Mouse (Mus musculus): ENCODE measurements at regions not wholly inside any gene's neighbourhood (a gene's known extent, or its start where the extent isn't known, plus 50 kb on each side); places are given as distances from the start of the nearest gene placed in this dataset.
A peak's percentile ranks its signal among the peaks of the same experiment; 100 is the strongest.

DNA sequence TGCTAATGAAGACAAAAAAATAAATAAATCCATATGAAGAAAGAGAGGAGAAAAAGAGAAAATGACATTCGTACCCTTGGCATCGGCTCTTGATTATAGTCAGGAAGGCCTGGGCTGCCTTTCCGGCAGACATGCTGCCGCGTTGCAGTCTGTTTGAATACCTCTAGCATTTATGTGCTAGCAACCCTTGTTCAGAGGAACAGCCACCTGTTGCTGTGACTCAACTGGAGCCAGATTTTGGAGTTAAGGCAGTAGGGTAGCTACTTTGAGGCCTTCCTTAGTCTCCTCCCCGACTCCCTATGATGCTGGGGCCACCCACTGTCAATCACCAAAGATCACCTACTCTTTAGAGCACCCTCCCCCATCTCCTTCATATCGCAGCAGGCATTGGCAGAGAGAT, 148.5 kb upstream of the Cops8 start:
- DNase-seq (ENCODE audit: inconsistent ontology term): no peak

DNA sequence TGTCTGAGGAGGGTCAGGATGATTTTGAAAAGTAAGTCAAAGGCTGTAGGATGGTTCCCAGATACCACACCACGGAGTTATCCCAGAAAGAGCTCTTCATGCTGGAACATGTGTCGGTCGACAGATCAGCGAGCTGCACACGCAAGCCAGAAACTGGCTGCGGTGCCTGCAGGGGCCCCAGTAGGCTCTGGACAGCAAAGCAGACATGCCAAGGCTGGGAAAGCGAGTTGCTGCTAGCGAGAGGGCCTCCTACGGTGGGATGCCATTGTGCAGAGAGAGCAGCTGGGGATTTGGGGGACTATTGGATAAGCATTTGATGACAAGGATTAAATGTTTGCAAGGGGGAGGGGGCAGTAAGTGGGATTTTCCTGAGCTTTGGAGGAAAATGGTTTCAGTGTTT, 145.4 kb upstream of the Cops8 start:
- no peak for DNase-seq (ENCODE audit: inconsistent ontology term)

DNA sequence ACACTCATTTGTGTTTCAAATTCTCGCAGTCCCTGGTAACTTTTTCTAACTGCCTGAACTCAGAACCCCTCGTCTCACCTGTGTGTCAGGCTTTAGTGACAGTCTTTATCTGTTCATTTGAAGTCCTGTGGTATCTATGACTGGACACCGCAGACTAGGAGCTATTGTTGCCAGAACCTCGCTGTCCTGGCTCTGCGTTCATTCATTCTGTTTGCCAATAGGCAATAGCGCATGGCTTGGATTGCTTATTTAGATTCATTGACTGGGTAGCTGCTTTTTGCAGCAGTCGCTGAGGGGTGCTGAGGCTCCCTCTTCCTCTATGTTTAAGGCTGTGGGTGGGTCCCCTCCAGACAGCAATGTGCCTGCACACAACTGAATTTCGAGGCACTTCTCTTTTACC, 144.6 kb upstream of the Cops8 start:
- DNase-seq (ENCODE audit: inconsistent ontology term): no peak

DNA sequence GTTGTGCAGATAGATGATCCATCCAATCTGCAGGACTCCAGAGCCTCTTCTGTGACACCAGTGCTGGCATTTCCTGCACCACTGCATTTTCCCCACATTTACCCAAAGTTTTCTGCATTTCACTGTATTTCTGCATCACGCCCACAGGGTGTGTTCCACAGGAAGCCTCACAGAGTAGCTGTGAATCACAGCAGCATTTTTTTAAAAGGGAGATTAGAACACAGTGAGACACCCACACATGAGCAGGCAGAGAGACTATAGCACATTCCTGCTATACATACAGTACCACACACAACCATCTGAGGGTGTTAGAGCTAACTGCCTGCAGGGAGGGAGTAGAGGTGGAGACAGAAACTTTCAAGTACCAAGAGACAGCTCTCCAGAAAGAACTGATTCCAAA, 141.1 kb upstream of the Cops8 start:
- no peak for DNase-seq (ENCODE audit: inconsistent ontology term)

DNA sequence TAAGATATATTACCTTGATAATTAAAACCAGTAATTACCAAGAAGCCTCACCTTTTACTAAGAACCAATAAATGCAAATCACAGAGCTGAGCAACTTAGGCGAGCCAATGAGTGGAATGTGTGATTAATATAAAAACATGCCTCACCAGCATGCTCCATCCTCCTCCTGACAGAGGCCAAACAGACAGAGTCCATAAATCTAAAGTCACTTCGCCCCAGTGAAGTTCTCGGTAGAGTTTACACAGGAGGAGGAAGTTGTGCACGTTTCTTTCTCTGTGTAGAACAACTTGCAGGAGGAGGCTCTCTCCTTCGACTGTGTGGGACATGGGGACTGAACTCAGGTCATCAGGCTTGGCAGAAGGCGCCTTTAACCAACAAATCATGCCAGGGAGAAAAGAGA, 139.5 kb upstream of the Cops8 start:
- no peak for DNase-seq (ENCODE audit: inconsistent ontology term)

DNA sequence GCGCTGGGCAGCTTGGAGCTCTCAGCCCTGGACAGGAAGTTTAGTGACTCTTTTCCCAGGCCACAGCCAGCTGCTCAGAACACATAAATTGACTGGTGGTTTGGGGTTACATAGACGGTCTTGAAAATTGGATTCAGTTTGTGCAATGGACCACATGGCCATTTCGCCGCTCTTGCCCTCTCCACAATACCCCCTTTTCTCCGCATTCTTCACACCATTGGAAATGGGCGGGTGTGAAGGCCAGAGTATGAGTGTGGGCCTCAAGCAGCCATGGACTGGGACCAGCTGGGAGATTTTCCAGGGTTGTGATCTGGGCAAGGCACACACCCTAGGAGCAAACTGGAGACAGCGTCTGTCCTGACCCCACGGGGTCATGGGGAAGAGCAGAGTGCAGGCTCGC, 135.1 kb upstream of the Cops8 start:
- DNase-seq (ENCODE audit: inconsistent ontology term): peak; percentile 88

DNA sequence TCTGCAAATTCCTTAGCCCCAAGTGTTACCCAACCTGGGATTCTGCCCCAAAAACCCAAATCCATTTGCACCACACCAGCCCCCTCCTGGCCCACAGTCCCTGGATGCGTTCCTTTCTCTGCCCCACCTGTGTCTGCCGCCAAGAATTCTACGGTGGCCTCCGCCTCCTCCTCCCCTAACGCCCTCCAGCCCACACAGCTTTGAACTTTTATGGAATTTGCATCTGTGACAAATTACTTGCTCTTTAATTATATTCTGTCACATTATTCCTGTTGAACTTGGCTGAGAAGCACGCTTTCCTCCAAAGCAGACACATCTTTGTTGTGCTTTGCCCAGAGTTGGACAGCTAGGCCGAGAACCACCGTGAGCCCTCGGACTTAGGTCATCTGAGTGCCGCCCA, 131.8 kb upstream of the Cops8 start:
- peak; percentile 70 for DNase-seq (ENCODE audit: inconsistent ontology term)

DNA sequence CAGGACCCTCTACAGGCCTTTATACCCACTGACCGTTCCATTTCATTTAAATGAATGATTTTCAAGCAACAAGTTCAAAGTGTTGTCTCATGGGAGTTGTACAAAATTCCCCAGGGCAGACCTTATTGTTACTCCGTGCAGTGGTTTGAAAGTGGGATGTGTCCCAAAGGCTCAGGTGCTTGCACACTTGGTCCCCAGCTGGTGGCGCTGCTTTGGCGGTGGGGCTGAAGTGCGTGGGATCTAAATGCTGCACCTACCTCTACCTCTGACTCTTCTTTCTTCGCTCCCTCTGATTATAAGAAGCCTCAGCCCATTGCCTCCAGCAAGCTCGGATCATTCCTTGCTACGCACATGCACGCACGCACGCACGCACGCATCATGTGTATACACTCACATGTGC, 131.0 kb upstream of the Cops8 start:
- DNase-seq (ENCODE audit: inconsistent ontology term): no peak

DNA sequence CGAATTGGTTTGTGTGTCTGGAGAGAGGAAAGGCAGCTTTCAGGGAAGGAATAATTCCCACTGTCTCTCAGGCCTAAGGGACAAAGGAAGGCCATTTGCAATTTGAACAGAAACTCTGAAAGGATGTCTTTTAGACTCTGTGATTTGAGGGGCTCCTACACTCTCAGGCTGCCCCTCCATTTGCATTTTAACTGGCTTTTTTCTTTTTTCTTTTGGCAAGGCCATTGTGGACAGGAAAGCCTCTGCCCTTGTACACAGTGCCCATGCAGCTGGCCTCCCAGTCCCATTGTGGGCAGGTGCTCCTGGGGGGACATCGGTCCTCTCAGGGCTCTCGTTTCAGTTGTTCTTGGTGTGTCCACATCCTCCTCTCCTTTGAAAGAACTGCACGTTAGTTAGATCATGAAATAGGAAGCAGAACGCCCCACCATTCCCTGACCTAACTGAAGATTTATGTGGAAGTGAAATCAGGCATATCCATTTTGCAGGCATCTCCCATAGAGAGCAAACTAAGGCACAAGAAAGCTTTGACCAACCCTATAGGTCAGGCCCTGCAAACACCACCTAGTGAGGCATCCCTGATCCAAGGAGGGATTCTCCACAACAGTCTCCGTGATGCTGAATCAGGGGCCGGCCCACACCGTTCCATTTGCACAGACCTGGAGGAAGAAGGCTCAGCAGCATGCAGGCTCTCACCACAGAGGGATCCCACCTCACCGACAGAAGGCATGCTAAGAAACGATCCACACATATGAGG, 127.5 kb upstream of the Cops8 start:
- no peak for DNase-seq (ENCODE audit: inconsistent ontology term)

DNA sequence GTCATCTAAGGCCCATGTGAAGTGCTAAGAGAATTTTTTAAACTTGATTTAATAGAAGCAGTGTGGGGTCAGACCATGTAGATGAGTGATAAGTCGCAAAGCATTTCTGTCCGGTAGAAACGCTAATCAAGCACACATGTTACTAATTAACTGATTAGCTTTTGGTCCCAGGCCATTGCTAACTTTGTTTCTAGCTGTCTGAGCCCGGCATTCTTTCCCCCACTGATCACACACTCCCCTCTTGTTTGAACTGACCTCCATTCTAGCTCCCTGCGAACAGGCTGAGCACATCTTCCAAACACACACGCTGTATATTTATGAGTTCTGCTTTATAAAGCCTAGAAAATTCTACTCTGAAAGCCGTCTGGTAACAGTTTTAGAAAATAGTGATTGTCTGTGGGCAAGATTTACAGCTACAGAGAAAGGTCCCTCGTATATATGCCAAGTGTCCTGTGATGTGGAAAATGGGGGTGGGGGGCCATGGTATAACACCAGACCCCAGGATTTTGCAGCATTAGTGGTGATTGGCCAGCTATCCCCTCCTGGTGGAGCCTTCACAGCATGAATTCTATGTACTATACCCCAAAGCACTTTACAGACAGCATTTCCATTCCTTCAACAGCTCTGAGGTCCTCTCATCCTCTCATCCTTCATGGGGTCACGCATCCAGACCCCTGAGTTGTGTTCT, 126.1 kb upstream of the Cops8 start:
- peak; percentile 76 for DNase-seq (ENCODE audit: inconsistent ontology term)

DNA sequence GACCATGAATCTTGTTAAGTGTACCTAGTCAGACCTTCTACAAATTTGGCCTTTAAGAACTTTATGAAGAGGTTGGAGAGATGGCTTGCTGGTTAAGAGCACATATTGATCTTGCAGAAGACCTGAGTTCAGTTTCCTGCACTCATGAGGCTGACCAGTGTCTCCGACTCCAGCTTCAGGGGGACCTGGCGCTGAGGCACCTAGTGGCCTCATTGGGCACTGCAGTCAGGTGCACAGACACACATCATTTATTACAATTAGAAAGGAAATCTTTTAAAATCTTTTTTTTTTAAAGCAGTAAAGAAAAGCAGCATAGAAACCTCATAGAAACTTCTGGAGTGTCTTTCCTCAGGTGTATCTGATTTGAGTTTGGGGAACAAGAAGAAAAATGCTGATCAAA, 123.9 kb upstream of the Cops8 start:
- no peak for DNase-seq (ENCODE audit: inconsistent ontology term)

DNA sequence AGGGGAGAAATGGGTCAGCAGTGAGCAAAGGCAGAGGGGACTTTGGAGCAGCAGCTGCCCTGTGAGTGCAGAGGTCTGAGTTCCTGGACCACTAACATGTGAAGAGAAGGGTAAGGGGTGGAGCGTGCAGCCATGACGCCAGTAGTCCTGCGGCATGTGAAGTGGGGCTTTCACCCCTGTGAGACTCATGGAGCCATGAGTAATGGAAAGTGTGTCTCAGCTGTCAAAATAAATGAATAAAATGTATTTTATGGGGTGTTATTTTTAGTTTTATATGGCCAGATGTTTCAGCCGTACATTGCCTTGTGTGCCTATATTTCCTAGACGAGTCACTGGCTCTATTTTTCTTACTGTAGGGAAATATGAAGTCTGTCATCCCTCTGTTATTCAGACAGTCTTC, 121.5 kb upstream of the Cops8 start:
- no peak for DNase-seq (ENCODE audit: inconsistent ontology term)

DNA sequence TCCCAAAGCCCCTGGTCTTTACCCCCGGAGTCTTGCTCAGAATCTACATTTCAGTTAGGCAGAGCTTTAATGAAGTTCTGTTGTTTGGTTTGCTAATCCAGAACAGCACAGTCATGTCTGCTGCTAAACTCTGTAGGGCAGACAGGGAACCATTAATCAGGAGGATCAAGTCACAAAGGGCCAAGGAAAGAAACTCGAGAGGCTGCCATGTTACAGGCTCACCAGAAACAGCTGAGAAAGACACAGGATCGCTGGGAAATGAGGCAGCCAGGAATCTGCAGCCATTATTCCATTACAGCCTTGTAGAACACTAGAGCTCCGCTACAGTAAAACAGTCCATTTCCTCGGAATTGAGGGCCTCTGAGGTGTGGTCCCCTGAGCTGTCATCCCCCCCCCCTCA, 121.1 kb upstream of the Cops8 start:
- no peak for DNase-seq (ENCODE audit: inconsistent ontology term)

DNA sequence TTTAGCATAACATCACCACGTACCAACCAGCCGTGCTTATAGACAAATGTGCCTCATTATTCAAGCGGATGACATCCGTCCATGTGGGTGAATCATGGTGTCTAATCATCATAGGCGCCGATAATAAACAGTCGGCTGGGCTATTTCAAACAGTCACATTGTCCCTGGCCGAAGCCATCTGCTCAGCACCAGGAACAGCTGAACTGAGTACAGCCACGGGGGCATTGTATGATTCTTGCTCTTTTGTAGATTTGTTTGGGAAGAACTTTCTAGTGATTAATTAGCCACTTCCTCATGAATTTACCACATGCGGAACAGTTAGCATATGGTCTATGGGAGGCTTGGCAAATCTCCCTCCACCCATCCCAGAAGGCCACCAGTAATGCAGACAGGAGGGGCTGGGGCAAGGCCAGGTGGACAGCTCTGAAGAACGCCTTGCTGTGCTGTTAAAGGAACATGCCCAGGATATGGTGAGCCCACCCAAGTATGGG, 116.4 kb upstream of the Cops8 start:
- peak; percentile 33 for DNase-seq (ENCODE audit: inconsistent ontology term)

DNA sequence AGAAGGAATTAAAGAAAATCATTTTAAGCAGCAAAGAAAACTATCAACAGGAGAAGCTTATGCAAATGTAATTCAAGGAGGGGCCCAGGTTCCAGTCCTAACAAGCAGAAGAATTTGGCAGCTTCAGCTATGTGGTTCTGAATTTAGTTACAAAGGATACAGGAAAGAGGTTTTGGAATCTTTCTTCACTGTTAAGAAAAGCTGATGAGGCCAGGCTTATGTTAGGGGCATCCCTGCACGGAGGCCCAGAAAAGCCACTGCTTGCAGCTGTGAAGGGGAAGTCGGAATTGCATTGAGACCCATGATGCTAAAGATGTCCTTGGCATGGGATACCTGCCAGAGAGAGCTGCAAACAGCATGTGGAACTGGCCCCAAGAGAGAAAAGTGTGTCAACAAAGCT, 114.9 kb upstream of the Cops8 start:
- DNase-seq (ENCODE audit: inconsistent ontology term): no peak

DNA sequence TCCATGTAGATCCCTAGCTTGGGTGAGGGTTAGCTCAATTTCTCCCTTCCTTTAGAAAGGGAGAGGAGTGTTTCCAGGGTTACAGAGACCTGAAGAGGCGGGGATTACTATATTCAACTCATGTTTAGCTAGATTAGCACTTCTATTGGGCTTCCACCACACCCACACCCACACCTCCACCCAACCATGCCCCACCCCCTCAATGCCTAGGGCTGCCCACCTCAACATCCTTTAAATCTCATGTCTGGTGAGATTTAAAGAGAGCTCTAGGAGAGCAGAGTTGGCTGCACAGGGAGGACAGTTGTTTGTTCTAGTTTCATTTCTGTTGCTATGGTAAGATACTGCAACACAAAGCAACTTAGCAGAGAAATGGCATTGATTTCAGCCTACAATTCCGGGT, 113.8 kb upstream of the Cops8 start:
- DNase-seq (ENCODE audit: inconsistent ontology term): no peak

DNA sequence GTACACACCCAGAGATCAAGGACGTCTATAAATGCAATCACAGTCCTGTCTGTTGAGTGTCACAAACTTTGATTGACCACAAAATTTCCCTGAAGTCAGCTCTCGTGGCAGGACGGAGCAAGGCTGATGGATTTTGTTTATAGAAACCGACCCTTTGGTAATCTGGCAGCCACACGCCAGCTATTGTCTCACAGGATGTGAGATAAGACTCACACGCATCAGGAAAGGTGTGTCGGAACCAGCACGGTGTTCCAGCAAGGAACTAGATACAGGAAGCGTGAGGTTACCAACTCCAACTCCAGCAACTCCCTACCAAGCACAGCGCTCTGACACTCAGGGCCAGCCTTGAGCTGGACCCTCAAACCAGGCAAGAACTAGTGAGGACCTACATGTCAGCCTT, 112.4 kb upstream of the Cops8 start:
- no peak for DNase-seq (ENCODE audit: inconsistent ontology term)

DNA sequence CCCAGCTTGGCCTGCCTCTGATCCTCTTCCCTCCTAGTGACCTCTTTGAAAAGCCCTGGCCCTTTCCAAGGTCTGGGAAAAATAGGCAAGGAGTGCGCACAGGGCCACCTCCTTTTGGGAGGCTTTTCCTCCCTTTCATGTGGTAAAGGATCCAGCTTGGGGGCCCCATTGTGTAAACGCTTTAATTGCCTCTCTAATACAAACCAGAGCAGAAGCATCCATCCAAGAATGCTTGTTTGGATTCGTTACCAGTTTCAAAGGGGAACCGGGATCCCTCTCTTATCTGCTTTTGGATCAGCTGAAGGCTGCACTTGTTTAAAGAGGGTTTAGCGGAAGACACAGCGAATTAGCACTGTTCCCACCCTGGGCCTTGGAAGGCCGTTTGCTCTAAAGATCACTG, 109.3 kb upstream of the Cops8 start:
- no peak for DNase-seq (ENCODE audit: inconsistent ontology term)

DNA sequence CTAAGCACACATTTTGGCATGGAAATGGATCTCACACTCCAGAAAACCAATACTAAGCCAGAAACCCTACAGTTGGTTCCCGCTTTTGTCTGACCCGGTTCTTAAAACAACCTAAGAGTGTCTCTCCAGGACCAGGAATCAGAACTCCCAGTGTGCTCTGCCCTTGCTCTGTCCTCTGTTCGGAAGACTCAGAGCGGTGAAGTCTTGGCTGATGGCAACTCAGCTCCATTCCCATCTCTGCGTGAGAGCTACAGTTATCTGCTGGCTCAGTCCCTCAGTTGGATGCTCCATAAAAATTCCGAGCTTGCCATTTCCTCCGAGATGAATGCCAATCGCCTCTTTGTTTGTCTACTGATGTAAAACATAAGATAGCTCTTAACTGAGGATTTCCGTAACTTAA, 107.6 kb upstream of the Cops8 start:
- no peak for DNase-seq (ENCODE audit: inconsistent ontology term)

DNA sequence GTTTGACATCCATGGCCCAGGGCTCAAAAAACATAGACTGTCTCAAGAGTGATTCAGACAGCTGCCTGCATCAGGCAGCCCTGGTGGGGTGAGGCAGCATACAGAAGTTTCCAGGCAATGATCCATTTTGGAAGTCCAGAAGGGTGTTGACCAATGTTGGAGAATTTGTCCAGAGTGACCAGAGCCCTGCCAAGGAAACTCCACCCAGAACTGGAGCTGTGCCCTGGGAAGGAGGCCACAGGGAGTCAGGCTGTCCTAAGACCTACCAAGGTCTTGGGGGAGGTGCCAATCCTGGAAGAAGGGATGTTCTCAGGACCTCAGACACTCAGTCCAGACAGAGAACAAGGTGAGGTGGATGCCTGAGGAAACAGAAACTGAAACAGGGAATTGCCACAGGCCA, 105.2 kb upstream of the Cops8 start:
- DNase-seq (ENCODE audit: inconsistent ontology term): no peak

DNA sequence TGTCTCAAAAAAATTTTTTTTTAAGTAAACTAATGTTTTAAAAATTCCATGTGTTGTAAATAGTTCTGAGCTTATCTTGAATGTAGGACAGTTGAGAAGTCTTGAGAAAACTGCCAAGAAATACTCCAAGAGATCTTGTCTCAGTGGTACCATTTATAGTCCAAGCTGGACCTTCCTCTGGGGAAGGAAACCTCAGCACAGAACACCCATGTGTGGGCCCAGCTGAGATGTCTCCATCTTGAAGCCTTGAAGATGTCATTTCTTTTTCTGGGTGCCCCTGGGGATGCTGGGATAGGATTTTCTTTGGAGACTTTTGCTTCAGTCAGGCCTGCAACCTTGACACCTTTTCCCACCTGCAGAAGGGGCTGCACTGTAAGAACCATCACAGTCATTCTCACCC, 101.4 kb upstream of the Cops8 start:
- DNase-seq (ENCODE audit: inconsistent ontology term): no peak

DNA sequence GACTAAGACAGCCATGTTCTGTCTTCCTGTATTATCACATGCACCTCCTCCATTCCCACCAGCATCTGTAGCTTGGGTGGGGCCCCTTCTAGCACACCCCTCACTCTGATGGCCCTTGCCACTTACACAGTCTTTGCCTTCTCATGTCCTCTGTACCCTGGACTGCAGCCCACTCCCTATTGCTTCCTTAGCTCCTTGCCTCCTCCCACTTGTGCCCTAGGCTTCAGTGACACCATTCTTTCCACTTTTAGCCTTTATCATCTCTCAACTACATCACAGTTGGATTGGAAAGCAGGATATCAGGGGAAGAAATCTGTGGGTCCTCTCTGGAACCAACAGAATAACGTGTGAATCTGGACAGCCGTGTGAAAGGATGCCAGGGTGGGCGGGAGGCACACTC, 100.4 kb upstream of the Cops8 start:
- no peak for DNase-seq (ENCODE audit: inconsistent ontology term)

DNA sequence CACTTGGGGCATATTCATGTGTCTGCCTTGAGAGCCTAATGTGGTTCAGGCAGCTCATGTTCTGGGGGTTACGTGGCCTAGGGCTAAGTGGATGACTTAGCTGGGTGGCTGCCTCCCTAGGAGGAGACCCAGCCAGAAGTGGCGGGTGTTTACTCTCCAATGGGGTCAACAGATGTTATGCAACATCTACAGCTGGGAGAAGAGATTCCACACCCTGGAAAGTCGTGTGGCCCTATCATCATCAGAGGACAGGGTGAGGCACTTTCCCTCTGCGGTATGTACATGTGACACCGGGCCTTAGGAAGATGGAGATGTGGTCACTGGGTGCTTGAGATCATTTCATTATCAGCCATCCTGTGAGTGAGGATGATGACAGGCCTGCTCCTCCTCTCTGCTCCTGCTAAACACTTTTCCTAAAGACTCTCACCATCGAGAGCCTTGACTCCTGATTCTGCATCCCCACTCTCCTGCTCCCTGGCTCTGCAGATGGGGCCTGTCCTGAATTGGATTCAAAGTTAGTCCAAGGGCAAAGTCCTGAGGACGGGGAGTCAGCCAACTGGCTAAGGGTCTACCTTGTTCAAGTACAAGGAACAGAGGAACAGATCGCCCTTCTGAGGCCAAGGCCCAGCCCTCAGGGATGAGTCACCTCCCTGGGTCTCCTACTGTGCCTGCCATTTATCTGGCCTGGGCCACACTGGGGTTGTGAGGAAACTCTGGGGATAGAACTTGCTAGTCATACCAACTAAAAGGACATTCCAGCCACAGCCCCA, 99.8 kb upstream of the Cops8 start:
- DNase-seq (ENCODE audit: inconsistent ontology term): peak; percentile 21

Data from Muller cell, postnatal 12 days (primary cell).